Mouse (Mus musculus) heart, adult 2 months (tissue): ENCODE data around the gene Il17rb.

Experiments used
- CTCF ChIP-seq: fragments of 200-600 bp; IDR thresholded peaks from 2 replicates; pipeline ENCODE4 v1.8.1; 2022; ENCODE audit warnings: antibody characterized with exemption, mild to moderate bottlenecking, moderate library complexity
- EP300 ChIP-seq: fragments of 200-500 bp; IDR thresholded peaks from 2 replicates; pipeline ENCODE4 v1.6.1; 2011; ENCODE audit warnings: low read depth, low read length, control low read depth; ENCODE audit not compliant: insufficient read depth
- POLR2A ChIP-seq: fragments of 200-500 bp; IDR thresholded peaks from 2 replicates; pipeline ENCODE4 v1.6.1; 2011; ENCODE audit warnings: mild to moderate bottlenecking, low read depth, low read length, control low read depth; ENCODE audit not compliant: insufficient read depth

- TF ChIP-seq CTCF (no peak), POLR2A (no peak), EP300 (no peak)
These were observed 29.7 kb upstream of the Il17rb start for GRCm38 (mm10) chr14:30038431-30038830.
